Mouse (Mus musculus): Measurements from ENCODE around the gene Bcat2. TPM values are rescaled to one million over a fixed set of nuclear protein-coding genes. Genes with fewer than 3 reads are reported as not detected.
A peak's percentile ranks its signal among the peaks of the same experiment; 100 is the strongest.

The Bcat2 gene
- total RNA-seq, 2 experiments from 2014 or later: 85.5 to 94.6 TPM

DNA sequence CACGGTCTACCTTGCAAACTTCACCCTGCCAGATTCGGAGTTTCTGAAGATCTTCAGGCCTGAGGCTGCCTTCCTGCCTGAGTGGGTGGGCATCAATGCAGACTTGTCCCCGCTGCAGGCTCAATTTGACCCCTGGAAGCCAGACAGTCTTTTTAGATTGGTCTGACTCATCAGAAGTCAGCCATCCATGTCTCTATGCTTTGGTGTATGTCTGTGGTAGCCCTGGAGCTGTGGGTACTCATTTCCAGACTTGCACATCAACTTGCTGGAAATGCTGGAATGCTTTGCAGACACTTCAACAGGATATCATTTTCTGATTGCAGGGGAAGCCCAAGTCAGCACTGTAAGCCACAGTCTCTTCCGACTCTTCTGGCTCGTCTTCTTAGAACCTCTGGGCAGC lies 49.6 kb downstream of the Bcat2 start:
- no peak for DNase-seq
- intact Hi-C loops (cut with DNase I): no loop called here

- DNase-seq: peak; percentile 30 to 61
- intact Hi-C loops (cut with DNase I): no loop called here
Observed at GRCm38 (mm10) chr7:45621443-45621842, 51.5 kb downstream of the Bcat2 start, which contains the start of gene Izumo1. Gene Izumo1 (plus strand): TSS chr7:45621811.

DNA sequence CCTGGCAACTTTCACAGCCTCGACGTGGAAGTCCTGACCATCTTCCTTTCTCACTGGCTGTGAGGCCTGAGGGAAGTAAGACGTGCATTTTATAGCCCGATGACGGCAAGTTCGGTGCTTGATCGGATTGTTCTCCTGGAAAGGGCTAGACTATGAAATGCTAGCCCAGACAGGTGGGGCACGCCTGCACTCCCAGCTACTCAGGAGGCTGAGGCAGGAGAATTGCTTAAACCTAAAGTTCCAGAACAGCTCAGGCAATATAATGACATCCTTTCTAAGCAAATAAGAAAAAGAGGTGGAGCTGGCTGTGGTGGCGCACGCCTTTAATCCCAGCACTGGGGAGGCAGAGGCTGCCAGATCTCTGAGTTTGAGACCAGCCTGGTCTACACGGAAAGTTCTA lies 53.6 kb downstream of the Bcat2 start:
- intact Hi-C loops (cut with DNase I): no loop called here
- no peak for DNase-seq

DNA sequence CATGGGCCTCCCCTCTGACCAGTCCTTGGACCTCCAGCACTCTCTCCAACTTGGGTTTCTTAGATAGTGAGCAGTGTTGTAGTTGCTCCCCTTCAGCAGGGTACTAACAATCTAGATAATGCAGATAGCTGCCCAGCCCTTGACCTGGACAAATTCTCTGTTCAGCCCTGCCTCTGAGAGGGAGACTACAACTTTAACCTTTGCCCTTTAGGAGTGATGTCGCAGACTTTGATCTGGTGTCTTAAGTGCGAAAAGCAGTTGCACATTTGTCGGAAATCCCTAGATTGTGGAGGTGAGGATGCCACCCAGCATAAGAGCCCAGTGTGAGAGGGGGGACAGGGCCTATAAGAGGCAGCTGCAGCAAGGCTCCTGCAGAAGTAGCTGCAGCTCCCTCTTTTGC lies 54.8 kb downstream of the Bcat2 start:
- intact Hi-C loops (cut with DNase I): no loop called here
- no peak for DNase-seq

- intact Hi-C loops (cut with DNase I): no loop called here
Observed at GRCm38 (mm10) chr7:45625481-45625880, 55.5 kb downstream of the Bcat2 start.

GRCm38 (mm10) chr7:45626571-45627076 lies 56.7 kb downstream of the Bcat2 start:
- intact Hi-C loops (cut with DNase I): no loop called here

More at GRCm38 (mm10) chr7:45625481-45625880, 55.5 kb downstream of the Bcat2 start:
- DNase-seq: no peak

GRCm38 (mm10) chr7:45627261-45627660 lies 57.3 kb downstream of the Bcat2 start, which contains the start of gene Rasip1:
Gene Rasip1 (plus strand): TSS chr7:45627488.
- peak in 1 of 2 experiments; percentile 66 for DNase-seq
- intact Hi-C loops (cut with DNase I): no loop called here

More at GRCm38 (mm10) chr7:45626571-45627076, 56.7 kb downstream of the Bcat2 start:
- DNase-seq: no peak

DNA sequence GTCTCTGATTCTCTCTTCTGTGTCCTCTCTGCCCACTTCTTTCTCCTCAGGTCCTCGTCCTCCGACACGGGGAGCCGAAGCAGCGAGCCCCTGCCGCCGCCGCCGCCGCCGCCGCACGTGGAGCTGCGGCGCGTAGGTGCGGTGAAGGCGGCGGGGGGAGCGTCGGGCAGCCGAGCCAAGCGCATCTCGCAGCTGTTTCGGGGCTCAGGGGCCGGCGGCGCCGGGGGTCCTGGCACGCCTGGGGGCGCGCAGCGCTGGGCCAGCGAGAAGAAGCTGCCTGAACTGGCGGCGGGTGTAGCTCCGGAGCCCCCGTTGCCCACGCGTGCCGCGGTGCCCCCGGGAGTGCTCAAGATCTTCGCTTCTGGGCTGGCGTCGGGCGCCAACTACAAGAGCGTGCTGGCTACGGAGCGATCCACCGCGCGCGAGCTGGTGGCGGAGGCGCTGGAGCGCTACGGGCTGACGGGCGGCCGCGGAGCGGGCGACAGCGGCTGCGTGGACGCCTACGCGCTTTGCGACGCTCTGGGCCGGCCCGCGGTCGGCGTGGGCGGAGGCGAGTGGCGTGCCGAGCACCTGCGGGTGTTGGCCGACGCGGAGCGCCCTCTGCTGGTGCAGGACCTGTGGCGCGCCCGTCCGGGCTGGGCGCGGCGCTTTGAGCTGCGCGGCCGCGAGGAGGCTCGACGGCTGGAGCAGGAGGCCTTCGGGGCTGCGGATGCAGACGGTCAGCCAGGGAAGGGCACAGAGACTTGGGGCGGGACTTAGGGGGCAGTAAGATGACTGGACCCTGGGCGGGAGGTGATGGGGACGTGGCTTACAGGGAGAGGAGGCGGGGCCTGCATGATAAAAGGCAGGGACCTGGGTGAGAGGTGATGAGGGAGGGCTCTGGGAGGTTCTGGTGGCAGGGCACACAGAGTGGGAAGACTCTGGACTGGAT lies 58.7 kb downstream of the Bcat2 start:
- intact Hi-C loops (cut with DNase I): loop anchor here (2.0 kb wide), 2 partner anchors 36 to 54 kb away; no protein-coding TSS in a partner anchor
- peak; percentile 96 for DNase-seq

DNA sequence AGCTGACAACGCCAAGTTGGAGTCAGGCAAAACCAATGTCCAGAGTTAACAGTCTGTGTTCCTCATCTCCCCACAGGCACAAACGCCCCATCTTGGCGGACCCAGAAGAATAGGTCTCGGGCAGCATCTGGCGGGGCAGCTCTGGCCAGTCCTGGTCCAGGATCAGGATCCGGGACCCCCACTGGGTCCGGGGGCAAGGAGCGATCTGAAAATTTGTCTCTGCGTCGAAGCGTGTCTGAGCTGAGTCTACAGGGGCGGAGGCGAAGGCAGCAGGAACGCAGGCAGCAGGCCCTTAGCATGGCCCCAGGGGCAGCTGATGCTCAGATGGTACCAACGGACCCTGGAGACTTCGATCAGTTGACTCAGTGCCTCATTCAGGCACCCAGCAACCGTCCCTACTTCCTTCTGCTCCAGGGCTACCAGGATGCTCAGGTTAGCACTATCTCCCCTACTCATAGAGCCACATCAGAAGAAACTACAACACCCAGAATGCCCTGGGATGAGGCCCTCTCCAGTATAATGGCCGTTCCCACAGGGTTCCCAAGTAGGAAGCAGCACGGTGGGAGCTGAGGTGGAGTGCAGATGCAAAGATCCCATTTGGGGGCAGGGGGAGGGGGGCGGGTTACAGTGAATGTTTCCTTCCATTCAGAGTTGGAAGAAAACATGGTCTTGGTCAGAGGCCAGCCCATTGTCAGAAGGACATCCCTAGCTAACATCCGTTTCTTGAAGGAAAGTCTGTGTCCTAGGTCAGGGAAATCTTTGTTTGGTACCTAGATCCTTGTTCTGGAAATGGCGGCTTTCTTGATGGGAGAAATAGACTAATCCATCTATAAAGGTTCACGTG lies 60.3 kb downstream of the Bcat2 start:
- intact Hi-C loops (cut with DNase I): no loop called here
- DNase-seq: peak in 1 of 2 experiments; percentile 21

DNA sequence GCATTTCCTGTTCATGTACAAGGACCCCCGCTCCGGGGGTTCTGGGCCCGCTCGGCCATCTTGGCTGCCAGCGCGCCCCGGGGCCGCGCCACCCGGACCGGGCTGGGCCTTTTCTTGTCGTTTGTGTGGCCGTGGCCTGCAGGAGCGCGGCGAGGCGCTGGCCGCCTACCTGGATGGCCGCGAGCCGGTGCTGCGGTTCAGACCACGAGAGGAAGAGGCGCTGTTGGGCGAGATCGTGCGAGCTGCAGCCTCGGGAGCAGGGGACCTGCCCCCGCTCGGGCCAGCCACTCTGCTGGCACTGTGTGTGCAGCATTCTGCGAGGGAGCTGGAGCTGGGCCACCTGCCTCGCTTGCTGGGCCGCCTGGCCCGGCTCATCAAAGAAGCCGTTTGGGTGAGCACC lies 62.5 kb downstream of the Bcat2 start:
- peak; percentile 45 to 58 for DNase-seq
- intact Hi-C loops (cut with DNase I): no loop called here

GRCm38 (mm10) chr7:45634946-45635681 lies 65.2 kb downstream of the Bcat2 start:
- intact Hi-C loops (cut with DNase I): no loop called here
- DNase-seq: peak in 1 of 2 experiments; percentile 18

- intact Hi-C loops (cut with DNase I): no loop called here
Observed at GRCm38 (mm10) chr7:45635711-45636688, 66.0 kb downstream of the Bcat2 start.

DNA sequence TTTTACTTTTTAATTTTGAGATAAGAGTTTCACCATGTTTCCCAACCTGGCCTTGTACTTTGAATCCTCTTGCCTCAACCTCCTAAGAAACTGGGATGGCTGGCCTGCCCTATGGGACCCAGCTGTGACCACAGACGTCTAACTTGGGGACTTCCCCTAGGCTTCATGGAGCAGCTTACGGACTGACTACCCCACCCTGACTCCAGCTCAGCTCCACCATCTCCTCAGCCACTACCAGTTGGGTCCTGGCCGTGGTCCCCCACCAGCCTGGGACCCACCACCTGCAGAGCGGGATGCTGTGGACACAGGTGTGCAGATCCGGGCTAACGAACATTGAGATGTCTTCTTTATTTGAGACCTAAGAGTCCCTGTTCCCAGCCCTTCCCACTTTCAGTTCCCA lies 67.8 kb downstream of the Bcat2 start:
- intact Hi-C loops (cut with DNase I): no loop called here

More at GRCm38 (mm10) chr7:45635711-45636688, 66.0 kb downstream of the Bcat2 start:
- peak; percentile 69 to 74 for DNase-seq

GRCm38 (mm10) chr7:45638623-45639401 lies 68.9 kb downstream of the Bcat2 start:
- intact Hi-C loops (cut with DNase I): no loop called here
- peak; percentile 85 to 90 for DNase-seq

More for the DNA sequence above, 67.8 kb downstream of the Bcat2 start:
- no peak for DNase-seq

All from heart, postnatal 14 days (tissue).